Mouse (Mus musculus) midbrain, postnatal 0 days (tissue): ENCODE results near the gene St3gal3. TPM values are rescaled to one million over a fixed set of nuclear protein-coding genes. Genes with fewer than 3 reads are reported as not detected.
A peak's percentile ranks its signal among the peaks of the same experiment; 100 is the strongest.

Experiments used
- ATAC-seq: fragments of 200-750 bp; cut with Nextera tagmentation; 2 replicates; pipeline ENCODE4 v1.8.0; 2017; ENCODE audit warnings: moderate number of reproducible peaks, mild to moderate bottlenecking, moderate TSS enrichment, moderate library complexity; ENCODE audit not compliant: low FRiP score
- DNase-seq: peaks from one replicate; pipeline ENCODE4 v3.0.0-alpha.2; 2015; ENCODE audit warnings: low spot score
- H3K27ac ChIP-seq: fragments of 300-500 bp; sonication (generic); 2 replicates; pipeline ENCODE4 v1.5.1; 2014; ENCODE audit warnings: low read depth, mild to moderate bottlenecking, low read length, mixed read lengths
- H3K27me3 ChIP-seq: fragments of 300-500 bp; sonication (generic); 2 replicates; pipeline ENCODE4 v1.6.1; 2014; ENCODE audit warnings: low read length, control low read depth, mixed read lengths; ENCODE audit not compliant: insufficient read depth
- H3K36me3 ChIP-seq: fragments of 300-500 bp; sonication (generic); 2 replicates; pipeline ENCODE4 v1.6.1; 2014; ENCODE audit warnings: low read length, control low read depth, mixed read lengths; ENCODE audit not compliant: insufficient read depth
- H3K4me1 ChIP-seq: fragments of 300-500 bp; sonication (generic); 2 replicates; pipeline ENCODE4 v1.6.1; 2014; ENCODE audit warnings: mild to moderate bottlenecking, control low read depth, antibody characterized with exemption, low read length, mixed read lengths; ENCODE audit not compliant: insufficient read depth
- H3K4me2 ChIP-seq: fragments of 300-500 bp; sonication (generic); 2 replicates; pipeline ENCODE4 v1.6.1; 2014; ENCODE audit warnings: low read depth, mild to moderate bottlenecking, low read length, mixed read lengths; ENCODE audit not compliant: poor library complexity, severe bottlenecking
- H3K4me3 ChIP-seq: fragments of 300-500 bp; sonication (generic); 2 replicates; pipeline ENCODE4 v1.5.1; 2014; ENCODE audit warnings: low read depth, mild to moderate bottlenecking, low read length, moderate library complexity
- H3K9ac ChIP-seq: fragments of 300-500 bp; sonication (generic); replicated peaks from 2 replicates; pipeline ENCODE4 v1.6.1; 2014; ENCODE audit warnings: mild to moderate bottlenecking, low read length, moderate library complexity, mixed read lengths; ENCODE audit not compliant: poor library complexity, severe bottlenecking
- H3K9me3 ChIP-seq: fragments of 300-500 bp; sonication (generic); 2 replicates; pipeline ENCODE4 v1.6.1; 2016; ENCODE audit warnings: low read length, control low read depth
- CTCF ChIP-seq: IDR thresholded peaks from 2 replicates; pipeline ENCODE4 v1.5.1; 2016; ENCODE audit warnings: antibody characterized with exemption, mild to moderate bottlenecking
- WGBS: fragments of 180-500 bp; shearing (Covaris S2); extraction: QIAGEN DNeasy Blood & Tissue Kit; methylation state at CpG from one replicate; pipeline ENCODE4 v1.1.7; 2014; 5-methylcytosine and 5-hydroxymethylcytosine counted together
- polyA plus RNA-seq: library from polyadenylated mRNA; unstranded; fragments of >200 nt; fragmentation: Nextera tagmentation; extraction: Ambion mirVana; gene quantifications from 2 replicates; pipeline ENCODE4 v1.2.1, GENCODE M21; 2015
- total RNA-seq: library from RNA; depleted of rRNA; stranded (reverse); fragments of >200 nt; gene quantifications from 2 replicates; pipeline ENCODE4 v1.2.3, GENCODE M21; 2014

The St3gal3 gene
- total and polyA plus RNA-seq, 2 experiments from 2014 or later: 10.7 to 46.3 TPM

GRCm38 (mm10) chr4:118144324-118144723 is 9.6 kb upstream of the St3gal3 start:
- Histone ChIP-seq H3K9me3 (no peaks in the 10 kb centered on the region), H3K4me1 (no peaks in the 10 kb centered on the region), H3K4me3 (no peak overlapping the region), H3K27ac (no peak overlapping the region), H3K4me2 (no peak overlapping the region), H3K27me3 (no peaks in the 10 kb centered on the region), H3K36me3 (peaks cover 88% of the 10 kb centered on the region), H3K9ac (no peak overlapping the region)
- no peak for ATAC-seq
- no peak for DNase-seq
- WGBS: 91% methylated on average over 9 of the region's 9 CpGs
- TF ChIP-seq CTCF: no peak

GRCm38 (mm10) chr4:118143679-118144078 is 9.0 kb upstream of the St3gal3 start:
- Histone ChIP-seq H3K4me2 (no peak overlapping the region), H3K27me3 (no peaks in the 10 kb centered on the region), H3K4me1 (no peaks in the 10 kb centered on the region), H3K27ac (no peak overlapping the region), H3K9me3 (no peaks in the 10 kb centered on the region), H3K36me3 (peaks cover 87% of the 10 kb centered on the region), H3K9ac (no peak overlapping the region), H3K4me3 (no peak overlapping the region)
- no peak for ATAC-seq
- no peak for DNase-seq
- WGBS: 88% methylated on average over 7 of the region's 7 CpGs
- TF ChIP-seq CTCF: no peak

- Histone ChIP-seq H3K36me3 (peaks cover 84% of the 10 kb centered on the region), H3K27ac (no peak overlapping the region), H3K27me3 (no peaks in the 10 kb centered on the region), H3K4me1 (no peaks in the 10 kb centered on the region), H3K9ac (no peak overlapping the region), H3K9me3 (no peaks in the 10 kb centered on the region), H3K4me3 (no peak overlapping the region), H3K4me2 (no peak overlapping the region)
- TF ChIP-seq CTCF: no peak
- no peak for DNase-seq
- ATAC-seq: no peak
- WGBS: 93% methylated on average over 5 of the region's 5 CpGs
Observed at GRCm38 (mm10) chr4:118141511-118141910, 6.8 kb upstream of the St3gal3 start.

GRCm38 (mm10) chr4:118138891-118139290 is 4.2 kb upstream of the St3gal3 start:
- Histone ChIP-seq H3K27me3 (no peaks in the 10 kb centered on the region), H3K4me1 (no peaks in the 10 kb centered on the region), H3K4me3 (no peak overlapping the region), H3K9me3 (no peaks in the 10 kb centered on the region), H3K9ac (no peak overlapping the region), H3K27ac (no peak overlapping the region), H3K36me3 (peaks cover 63% of the 10 kb centered on the region), H3K4me2 (no peak overlapping the region)
- WGBS: 64% methylated on average over 5 of the region's 5 CpGs
- peak; percentile 87 for DNase-seq
- ATAC-seq: no peak
- TF ChIP-seq CTCF: no peak

- ATAC-seq: no peak
- H3K4me2 ChIP-seq: no peak overlapping the region
- H3K27ac ChIP-seq: no peak overlapping the region
- H3K4me3 ChIP-seq: no peak overlapping the region
- H3K4me1 ChIP-seq: no peaks in the 10 kb centered on the region
- 83% methylated on average over 16 of the region's 16 CpGs for WGBS
- no peak for DNase-seq
- H3K27me3 ChIP-seq: no peaks in the 10 kb centered on the region
- no peaks in the 10 kb centered on the region for H3K9me3 ChIP-seq
- H3K36me3 ChIP-seq: peaks cover 52% of the 10 kb centered on the region
- TF ChIP-seq CTCF: no peak
- H3K9ac ChIP-seq: no peak overlapping the region
Observed at GRCm38 (mm10) chr4:118137857-118138256, 3.1 kb upstream of the St3gal3 start.

GRCm38 (mm10) chr4:118137311-118137710 is 2.6 kb upstream of the St3gal3 start:
- H3K9ac ChIP-seq: no peak overlapping the region

More at GRCm38 (mm10) chr4:118137311-118137710, 2.6 kb upstream of the St3gal3 start:
- WGBS: 95% methylated on average over 10 of the region's 10 CpGs
- DNase-seq: no peak
- peaks cover 48% of the 10 kb centered on the region for H3K36me3 ChIP-seq
- no peak overlapping the region for H3K27ac ChIP-seq
- no peak overlapping the region for H3K4me2 ChIP-seq
- H3K9me3 ChIP-seq: no peaks in the 10 kb centered on the region
- no peaks in the 10 kb centered on the region for H3K4me1 ChIP-seq
- no peak overlapping the region for H3K4me3 ChIP-seq
- no peak for TF ChIP-seq CTCF
- ATAC-seq: no peak
- H3K27me3 ChIP-seq: no peaks in the 10 kb centered on the region
